Mouse (Mus musculus) ES-Bruce4 (cell line): ENCODE data around the gene Irf1.

Experiments used
- EP300 ChIP-seq: IDR thresholded peaks from 2 replicates; pipeline ENCODE4 v1.6.1; 2011; ENCODE audit warnings: low read depth, low read length; ENCODE audit not compliant: insufficient read depth
- POLR2A ChIP-seq: IDR thresholded peaks from one replicate; pipeline ENCODE4 v1.8.1; 2011; ENCODE audit warnings: low read length; ENCODE audit not compliant: insufficient read depth

DNA sequence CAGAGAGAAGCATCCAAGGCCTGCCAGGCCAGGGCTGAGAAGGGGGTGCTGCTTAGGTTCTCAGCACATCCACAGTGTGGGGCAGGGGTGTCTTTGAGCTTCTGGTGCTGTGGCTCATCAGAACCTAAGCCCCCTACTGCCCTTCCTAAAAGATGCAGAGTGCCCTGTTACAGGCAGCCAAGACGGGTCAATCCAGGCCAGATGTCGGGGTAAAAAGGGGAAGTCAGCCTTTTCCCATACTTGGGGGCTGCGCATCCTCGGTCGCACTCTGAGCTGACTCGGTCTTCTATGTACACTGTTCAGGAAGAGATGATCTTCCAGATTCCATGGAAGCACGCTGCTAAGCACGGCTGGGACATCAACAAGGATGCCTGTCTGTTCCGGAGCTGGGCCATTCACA lies 2.7 kb downstream of the Irf1 start:
- TF ChIP-seq EP300 (no peak), POLR2A (no peak)
